Mouse (Mus musculus) spleen, adult 2 months (tissue): ENCODE data around the gene Mettl24. TPM values are rescaled to one million over a fixed set of nuclear protein-coding genes. Genes with fewer than 3 reads are reported as not detected.
A peak's percentile ranks its signal among the peaks of the same experiment; 100 is the strongest.

ENCODE experiments used
- DNase-seq, 2 experiments: peaks; one replicate each; pipeline versions ENCODE4 v3.0.0 to v3.0.0-alpha.2; 2012 to 2021; ENCODE audit warnings: low spot score in 2 of 2, low read depth in 1 of 2
- H3K27ac ChIP-seq: fragments of 200-500 bp; 2 replicates; pipeline ENCODE4 v1.5.1; 2012; ENCODE audit warnings: low read length, inconsistent platforms; ENCODE audit not compliant: insufficient read depth
- H3K27me3 ChIP-seq: fragments of 200-500 bp; 2 replicates; pipeline ENCODE4 v1.6.1; 2012; ENCODE audit warnings: mild to moderate bottlenecking, moderate library complexity, low read length, inconsistent platforms; ENCODE audit not compliant: control insufficient read depth, insufficient read depth
- H3K36me3 ChIP-seq: fragments of 200-500 bp; 2 replicates; pipeline ENCODE4 v1.6.1; 2012; ENCODE audit warnings: mild to moderate bottlenecking, low read length, inconsistent platforms; ENCODE audit not compliant: control insufficient read depth, insufficient read depth
- H3K4me1 ChIP-seq: fragments of 200-500 bp; 2 replicates; pipeline ENCODE4 v1.6.1; 2011; ENCODE audit warnings: inconsistent platforms; ENCODE audit not compliant: control insufficient read depth, insufficient read depth, insufficient read length
- H3K4me3 ChIP-seq: fragments of 200-500 bp; 2 replicates; pipeline ENCODE4 v1.5.1; 2011; ENCODE audit warnings: mild to moderate bottlenecking, inconsistent platforms; ENCODE audit not compliant: insufficient read depth, insufficient read length; ENCODE audit errors: extremely low read depth
- CTCF ChIP-seq: fragments of 200-500 bp; IDR thresholded peaks from 2 replicates; pipeline ENCODE4 v1.5.1; 2011; ENCODE audit warnings: mild to moderate bottlenecking, inconsistent platforms; ENCODE audit not compliant: insufficient read depth, insufficient read length, insufficient replicate concordance; ENCODE audit errors: extremely low read depth
- POLR2A ChIP-seq: fragments of 200-500 bp; IDR thresholded peaks from 2 replicates; pipeline ENCODE4 v1.6.1; 2011; ENCODE audit warnings: low read depth, low read length, inconsistent platforms
- WGBS: fragments of 180-500 bp; shearing (Covaris S2); methylation state at CpG from one replicate; pipeline ENCODE4 v1.1.7; 2018; 5-methylcytosine and 5-hydroxymethylcytosine counted together
- polyA plus RNA-seq: library from polyadenylated mRNA; depleted of rRNA; stranded (reverse); fragments of >200 nt; gene quantifications from 2 replicates; pipeline ENCODE4 v1.2.3, GENCODE M21; 2012; rRNA removed

The Mettl24 gene
- 0.85 and 1.2 TPM in 2 replicates for polyA plus RNA-seq

GRCm38 (mm10) chr10:40683092-40683867 lies at the start of gene Mettl24:
Gene Mettl24, plus strand, starts transcription at chr10:40683282.
- 2% methylated on average over 50 of the region's 50 CpGs for WGBS
- Histone ChIP-seq H3K4me3 (peak within 1 kb of the TSS; percentile 39; the same call in 1 of the 2 replicates), H3K27ac (no peak within 1 kb of the TSS; the same call in 1 of the 2 replicates), H3K4me1 (no peaks in the 10 kb centered on the region; the same call in 1 of the 2 replicates), H3K36me3 (no peaks in the 10 kb centered on the region), H3K27me3 (peaks cover 7% of the 10 kb centered on the region; the same call in 1 of the 2 replicates)
- TF ChIP-seq POLR2A (no peak), CTCF (no peak)
- peak in 1 of 2 experiments; percentile 7 for DNase-seq

DNA sequence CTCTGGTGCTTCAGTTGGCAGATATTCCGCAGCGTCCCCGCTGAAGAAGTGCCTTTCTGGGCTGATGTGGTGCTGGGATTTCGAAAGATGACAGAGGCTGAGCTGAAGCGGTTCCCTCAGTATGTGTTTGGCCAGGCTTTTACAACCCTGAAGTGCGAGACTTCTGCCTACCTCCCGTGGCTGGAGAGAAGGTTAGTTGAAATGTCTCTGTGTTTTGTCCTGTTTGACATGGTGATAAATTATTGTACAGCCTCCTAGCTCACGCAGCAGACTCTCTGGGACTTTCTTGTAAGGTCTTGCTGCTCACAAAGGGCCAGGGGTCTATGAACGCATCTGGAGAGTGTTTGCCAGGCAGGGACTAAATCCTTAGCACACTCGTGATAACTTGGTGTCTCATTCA lies 45.8 kb upstream of the Mettl24 start:
- TF ChIP-seq POLR2A (no peak), CTCF (no peak)
- no peak overlapping the region for H3K27ac ChIP-seq
- no peaks in the 10 kb centered on the region for H3K36me3 ChIP-seq
- H3K4me1 ChIP-seq: no peaks in the 10 kb centered on the region
- no peaks in the 10 kb centered on the region for H3K27me3 ChIP-seq
- WGBS: 72% methylated on average over 10 of the region's 10 CpGs
- H3K4me3 ChIP-seq: no peak overlapping the region
- no peak for DNase-seq

GRCm38 (mm10) chr10:40638276-40638675 lies 44.8 kb upstream of the Mettl24 start:
- no peaks in the 10 kb centered on the region for H3K27me3 ChIP-seq
- WGBS: 86% methylated on average over 7 of the region's 7 CpGs
- no peaks in the 10 kb centered on the region for H3K4me1 ChIP-seq
- no peaks in the 10 kb centered on the region for H3K36me3 ChIP-seq
- no peak overlapping the region for H3K27ac ChIP-seq
- TF ChIP-seq POLR2A (no peak), CTCF (no peak)
- DNase-seq: no peak
- no peak overlapping the region for H3K4me3 ChIP-seq

- Histone ChIP-seq H3K4me1 (no peaks in the 10 kb centered on the region; the same call in 1 of the 2 replicates), H3K27me3 (no peaks in the 10 kb centered on the region), H3K36me3 (no peaks in the 10 kb centered on the region), H3K27ac (no peak overlapping the region), H3K4me3 (no peak overlapping the region)
- 81% methylated on average over 26 of the region's 26 CpGs for WGBS
- TF ChIP-seq CTCF: no peak
- no peak for DNase-seq
These were observed 44.0 kb upstream of the Mettl24 start for GRCm38 (mm10) chr10:40638823-40639819.

DNA sequence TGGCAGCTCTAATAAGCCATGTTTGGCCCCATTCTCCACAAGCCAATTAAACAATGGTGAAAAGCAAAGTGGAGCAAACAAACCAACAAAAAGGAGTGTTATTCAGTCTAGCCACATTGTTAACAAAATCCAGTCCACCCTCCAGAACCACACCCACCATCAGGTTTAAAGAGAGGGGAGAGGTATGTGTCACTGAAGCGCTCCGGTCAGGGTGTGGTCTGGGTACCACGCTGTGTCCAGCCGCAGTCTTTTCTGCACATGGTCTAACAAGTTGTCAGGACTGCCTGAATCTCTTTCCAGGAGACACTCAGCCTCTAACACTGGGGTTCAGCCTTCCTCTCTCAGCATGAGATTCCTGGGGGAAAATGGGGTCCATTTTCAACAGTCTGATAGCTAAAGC lies 42.7 kb upstream of the Mettl24 start:
- Histone ChIP-seq H3K4me3 (no peak overlapping the region), H3K27me3 (no peaks in the 10 kb centered on the region; the same call in 1 of the 2 replicates), H3K4me1 (no peaks in the 10 kb centered on the region; the same call in 1 of the 2 replicates), H3K27ac (no peak overlapping the region), H3K36me3 (no peaks in the 10 kb centered on the region)
- TF ChIP-seq POLR2A (no peak), CTCF (no peak)
- no peak for DNase-seq
- 92% methylated on average over 4 of the region's 4 CpGs for WGBS

- TF ChIP-seq CTCF: no peak
- no peak for TF ChIP-seq POLR2A
- Histone ChIP-seq H3K27me3 (no peaks in the 10 kb centered on the region; the same call in 1 of the 2 replicates), H3K4me1 (no peaks in the 10 kb centered on the region; the same call in 1 of the 2 replicates), H3K27ac (no peak overlapping the region), H3K36me3 (no peaks in the 10 kb centered on the region), H3K4me3 (no peak overlapping the region)
- WGBS: 94% methylated on average over 7 of the region's 7 CpGs
- no peak for DNase-seq
These were observed 41.2 kb upstream of the Mettl24 start for GRCm38 (mm10) chr10:40641901-40642300.
